Mouse (Mus musculus): ENCODE results near the gene Larp6.

DNA sequence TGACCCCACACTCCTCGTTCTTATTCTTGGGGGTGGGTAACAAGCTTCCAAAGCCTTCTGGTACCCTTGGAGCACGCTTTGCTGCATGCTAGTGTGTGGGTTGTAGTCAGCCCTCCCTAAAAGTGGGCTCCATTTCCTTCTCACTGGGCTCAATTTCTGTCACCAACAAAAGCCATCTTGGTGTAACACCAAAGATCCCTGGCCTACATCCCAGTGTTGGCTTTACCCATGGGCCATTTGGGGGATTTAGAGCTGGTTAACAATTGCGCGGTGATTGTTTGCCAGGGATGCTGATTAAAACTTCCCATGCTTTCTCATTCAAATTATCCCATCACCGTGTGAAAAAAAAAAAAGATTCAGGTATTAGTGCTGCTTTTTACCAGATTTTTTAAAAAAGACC is 26.3 kb downstream of the Larp6 start:
- TF ChIP-seq CTCF (conservative IDR thresholded peaks at IDR 0.05 in 1 of 2, IDR thresholded peaks at IDR 0.05 in 1 of 2; ENCODE audit: low read depth in 2 of 2, low read length in 2 of 2) (no peak), GABPA (IDR thresholded peaks at IDR 0.05; ENCODE audit: insufficient replicate concordance, low read depth, low read length) (no peak), JUND (conservative IDR thresholded peaks at IDR 0.05; ENCODE audit: low read depth, low read length) (no peak), KAT2A (IDR thresholded peaks at IDR 0.05; ENCODE audit: insufficient replicate concordance, low read length) (no peak), TCF12 (IDR thresholded peaks at IDR 0.05; ENCODE audit: low read depth, low read length) (no peak), POLR2A (IDR thresholded peaks at IDR 0.05; ENCODE audit: low read depth, low read length) (no peak), CHD1 (IDR thresholded peaks at IDR 0.05; ENCODE audit: low read depth, low read length) (no peak), USF1 (IDR thresholded peaks at IDR 0.05; ENCODE audit: low read depth, low read length) (no peak), MXI1 (IDR thresholded peaks at IDR 0.05; ENCODE audit: low read depth, low read length) (no peak), ZNF384 (IDR thresholded peaks at IDR 0.05; ENCODE audit: low read depth, low read length) (no peak), E2F4 (IDR thresholded peaks at IDR 0.05; ENCODE audit: insufficient replicate concordance, low read depth, low read length) (no peak), ELF1 (IDR thresholded peaks at IDR 0.05; ENCODE audit: low read depth, low read length) (no peak)
